Mouse (Mus musculus) heart, embryonic 12.5 days (tissue): Measurements from ENCODE around the gene Sobp. TPM values are rescaled to one million over a fixed set of nuclear protein-coding genes. Genes with fewer than 3 reads are reported as not detected.

ENCODE experiments used
- ATAC-seq: fragments of 200-750 bp; cut with Nextera tagmentation; 2 replicates; pipeline ENCODE4 v1.8.0; 2017; ENCODE audit warnings: moderate TSS enrichment, moderate library complexity; ENCODE audit not compliant: insufficient number of reproducible peaks, low FRiP score
- H3K27ac ChIP-seq: fragments of 300-500 bp; sonication (generic); 2 replicates; pipeline ENCODE4 v1.5.1; 2016; ENCODE audit warnings: mild to moderate bottlenecking, moderate library complexity; ENCODE audit not compliant: poor library complexity, severe bottlenecking
- H3K27me3 ChIP-seq: fragments of 300-500 bp; sonication (generic); replicated peaks from 2 replicates; pipeline ENCODE4 v1.6.1; 2016; ENCODE audit warnings: mild to moderate bottlenecking, moderate library complexity
- H3K36me3 ChIP-seq: fragments of 300-500 bp; sonication (generic); 2 replicates; pipeline ENCODE4 v1.6.1; 2016; ENCODE audit warnings: mild to moderate bottlenecking, moderate library complexity
- H3K4me1 ChIP-seq: fragments of 300-500 bp; sonication (generic); replicated peaks from 2 replicates; pipeline ENCODE4 v1.6.1; 2016; ENCODE audit warnings: mild to moderate bottlenecking
- H3K4me2 ChIP-seq: fragments of 300-500 bp; sonication (generic); 2 replicates; pipeline ENCODE4 v1.6.1; 2016; ENCODE audit warnings: mild to moderate bottlenecking, moderate library complexity
- H3K4me3 ChIP-seq: fragments of 300-500 bp; sonication (generic); 2 replicates; pipeline ENCODE4 v1.5.1; 2016; ENCODE audit warnings: mild to moderate bottlenecking
- H3K9ac ChIP-seq: fragments of 300-500 bp; sonication (generic); 2 replicates; pipeline ENCODE4 v1.6.1; 2016; ENCODE audit warnings: mild to moderate bottlenecking, moderate library complexity
- H3K9me3 ChIP-seq: fragments of 300-500 bp; sonication (generic); replicated peaks from 2 replicates; pipeline ENCODE4 v1.6.1; 2016; ENCODE audit warnings: mild to moderate bottlenecking, moderate library complexity
- WGBS: fragments of 180-500 bp; shearing (Covaris S2); methylation state at CpG from one replicate; pipeline ENCODE4 v1.1.7; 2016; 5-methylcytosine and 5-hydroxymethylcytosine counted together
- polyA plus RNA-seq: library from polyadenylated mRNA; unstranded; fragments of >200 nt; fragmentation: Nextera tagmentation; extraction: Ambion mirVana; gene quantifications from 2 replicates; pipeline ENCODE4 v1.2.1, GENCODE M21; 2016

The Sobp gene
- polyA plus RNA-seq, 1 experiment from 2014 or later: 3.1 TPM

- Histone ChIP-seq H3K9me3 (no peaks in the 10 kb centered on the region), H3K4me1 (peaks cover 34% of the 10 kb centered on the region), H3K27ac (no peak overlapping the region), H3K9ac (no peak overlapping the region), H3K4me3 (no peak overlapping the region), H3K36me3 (peaks cover 4% of the 10 kb centered on the region; the same call in 1 of the 2 replicates), H3K4me2 (peak overlapping the region; percentile 52), H3K27me3 (no peaks in the 10 kb centered on the region)
- ATAC-seq: no peak
- WGBS: 28% methylated on average over 11 of the region's 11 CpGs
Measured at GRCm38 (mm10) chr10:43008116-43008515, 166.2 kb downstream of the Sobp start.

- WGBS: 70% methylated on average over 4 of the region's 4 CpGs
- H3K27ac ChIP-seq: no peak overlapping the region
- ATAC-seq: no peak
- peaks cover 4% of the 10 kb centered on the region; the same call in 1 of the 2 replicates for H3K36me3 ChIP-seq
- no peak overlapping the region for H3K4me2 ChIP-seq
- peaks cover 47% of the 10 kb centered on the region for H3K4me1 ChIP-seq
- H3K9ac ChIP-seq: no peak overlapping the region
- H3K4me3 ChIP-seq: no peak overlapping the region
- no peaks in the 10 kb centered on the region for H3K27me3 ChIP-seq
- no peaks in the 10 kb centered on the region for H3K9me3 ChIP-seq
Measured at GRCm38 (mm10) chr10:43006534-43006933, 167.8 kb downstream of the Sobp start.

GRCm38 (mm10) chr10:43005677-43006076, 168.7 kb downstream of the Sobp start:
- no peak overlapping the region for H3K27ac ChIP-seq
- H3K4me3 ChIP-seq: no peak overlapping the region
- no peaks in the 10 kb centered on the region for H3K27me3 ChIP-seq
- H3K9me3 ChIP-seq: no peaks in the 10 kb centered on the region
- H3K4me2 ChIP-seq: no peak overlapping the region
- WGBS: 77% methylated on average over 7 of the region's 7 CpGs
- ATAC-seq: no peak
- H3K4me1 ChIP-seq: peaks cover 49% of the 10 kb centered on the region
- H3K9ac ChIP-seq: no peak overlapping the region
- H3K36me3 ChIP-seq: peaks cover 4% of the 10 kb centered on the region; the same call in 1 of the 2 replicates

- H3K36me3 ChIP-seq: peaks cover 4% of the 10 kb centered on the region; the same call in 1 of the 2 replicates
- H3K4me1 ChIP-seq: peaks cover 49% of the 10 kb centered on the region
- no peak for ATAC-seq
- no peaks in the 10 kb centered on the region for H3K27me3 ChIP-seq
- no peak overlapping the region for H3K27ac ChIP-seq
- no peaks in the 10 kb centered on the region for H3K9me3 ChIP-seq
- no peak overlapping the region for H3K4me2 ChIP-seq
- no peak overlapping the region for H3K9ac ChIP-seq
- WGBS: 69% methylated on average over 4 of the region's 4 CpGs
- no peak overlapping the region for H3K4me3 ChIP-seq
Measured at GRCm38 (mm10) chr10:43005031-43005430, 169.3 kb downstream of the Sobp start.

- Histone ChIP-seq H3K27ac (no peak overlapping the region), H3K36me3 (peaks cover 4% of the 10 kb centered on the region; the same call in 1 of the 2 replicates), H3K9ac (no peak overlapping the region), H3K9me3 (no peaks in the 10 kb centered on the region), H3K4me3 (no peak overlapping the region), H3K4me2 (no peak overlapping the region), H3K27me3 (no peaks in the 10 kb centered on the region), H3K4me1 (peaks cover 49% of the 10 kb centered on the region)
- no peak for ATAC-seq
- 84% methylated on average over 16 of the region's 16 CpGs for WGBS
Measured at GRCm38 (mm10) chr10:43004174-43004734, 170.1 kb downstream of the Sobp start.

GRCm38 (mm10) chr10:43003466-43003757, 170.9 kb downstream of the Sobp start:
- WGBS: 50% methylated on average over 5 of the region's 5 CpGs
- H3K27me3 ChIP-seq: no peaks in the 10 kb centered on the region
- H3K27ac ChIP-seq: no peak overlapping the region
- no peak for ATAC-seq
- peaks cover 4% of the 10 kb centered on the region; the same call in 1 of the 2 replicates for H3K36me3 ChIP-seq
- H3K4me1 ChIP-seq: peaks cover 48% of the 10 kb centered on the region
- no peaks in the 10 kb centered on the region for H3K9me3 ChIP-seq
- peak overlapping the region; percentile 91 for H3K4me2 ChIP-seq
- no peak overlapping the region; the same call in 1 of the 2 replicates for H3K9ac ChIP-seq
- H3K4me3 ChIP-seq: no peak overlapping the region

- ATAC-seq: no peak
- Histone ChIP-seq H3K27me3 (no peaks in the 10 kb centered on the region), H3K27ac (no peak overlapping the region), H3K9me3 (no peaks in the 10 kb centered on the region), H3K36me3 (peaks cover 4% of the 10 kb centered on the region; the same call in 1 of the 2 replicates), H3K4me1 (peaks cover 42% of the 10 kb centered on the region), H3K9ac (peak overlapping the region; percentile 77), H3K4me3 (peak overlapping the region; percentile 51), H3K4me2 (peak overlapping the region; percentile 91)
- 7% methylated on average over 25 of the region's 25 CpGs for WGBS
Measured at GRCm38 (mm10) chr10:43002721-43003465, 171.4 kb downstream of the Sobp start.

GRCm38 (mm10) chr10:43002066-43002678, 172.2 kb downstream of the Sobp start:
- no peak overlapping the region for H3K27ac ChIP-seq
- H3K4me3 ChIP-seq: peak overlapping the region; percentile 51
- ATAC-seq: no peak
- no peaks in the 10 kb centered on the region for H3K27me3 ChIP-seq
- peak overlapping the region; percentile 91 for H3K4me2 ChIP-seq
- H3K4me1 ChIP-seq: peaks cover 37% of the 10 kb centered on the region
- WGBS: 11% methylated on average over 13 of the region's 13 CpGs
- H3K9ac ChIP-seq: peak overlapping the region; percentile 77; the same call in 1 of the 2 replicates
- H3K9me3 ChIP-seq: no peaks in the 10 kb centered on the region
- peaks cover 4% of the 10 kb centered on the region; the same call in 1 of the 2 replicates for H3K36me3 ChIP-seq

- ATAC-seq: no peak
- Histone ChIP-seq H3K9me3 (no peaks in the 10 kb centered on the region), H3K4me1 (peaks cover 29% of the 10 kb centered on the region), H3K27ac (no peak overlapping the region), H3K4me3 (no peak overlapping the region), H3K27me3 (no peaks in the 10 kb centered on the region), H3K9ac (no peak overlapping the region), H3K36me3 (peaks cover 4% of the 10 kb centered on the region; the same call in 1 of the 2 replicates), H3K4me2 (no peak overlapping the region)
- 52% methylated on average over 3 of the region's 3 CpGs for WGBS
Measured at GRCm38 (mm10) chr10:43001433-43001832, 172.9 kb downstream of the Sobp start.

GRCm38 (mm10) chr10:42999324-42999723, 175.0 kb downstream of the Sobp start:
- WGBS: 87% methylated on average over 10 of the region's 10 CpGs
- Histone ChIP-seq H3K4me1 (peaks cover 32% of the 10 kb centered on the region), H3K9ac (no peak overlapping the region), H3K36me3 (peaks cover 4% of the 10 kb centered on the region; the same call in 1 of the 2 replicates), H3K27me3 (no peaks in the 10 kb centered on the region), H3K9me3 (no peaks in the 10 kb centered on the region), H3K4me2 (no peak overlapping the region), H3K4me3 (no peak overlapping the region), H3K27ac (no peak overlapping the region)
- ATAC-seq: no peak

GRCm38 (mm10) chr10:42997278-42997677, 177.1 kb downstream of the Sobp start:
- 78% methylated on average over 2 of the region's 2 CpGs for WGBS
- peaks cover 26% of the 10 kb centered on the region for H3K4me1 ChIP-seq
- ATAC-seq: no peak
- peaks cover 10% of the 10 kb centered on the region; the same call in 1 of the 2 replicates for H3K27me3 ChIP-seq
- H3K27ac ChIP-seq: no peak overlapping the region
- no peak overlapping the region for H3K4me3 ChIP-seq
- no peak overlapping the region for H3K4me2 ChIP-seq
- no peak overlapping the region for H3K9ac ChIP-seq
- no peaks in the 10 kb centered on the region for H3K36me3 ChIP-seq
- H3K9me3 ChIP-seq: no peaks in the 10 kb centered on the region
